Mouse (Mus musculus) megakaryocyte-erythroid progenitor cell, adult 5-6 weeks (primary cell): Measurements from ENCODE around the gene Spryd4. TPM values are rescaled to one million over a fixed set of nuclear protein-coding genes. Genes with fewer than 3 reads are reported as not detected.
"Not testable (repeated sequence)": the region's sequence is repeated elsewhere in the genome, so short reads cannot be mapped to it uniquely, and the experiment has no call there.

Experiments
- ATAC-seq: replicated peaks from 2 replicates; pipeline ENCODE4 v1.8.0; 2016; ENCODE audit warnings: mild to moderate bottlenecking, inconsistent platforms; ENCODE audit not compliant: severe bottlenecking, poor library complexity, low FRiP score, low TSS enrichment
- total RNA-seq, 2 experiments: library from RNA; stranded (forward) in 1 of 2; stranded (reverse) in 1 of 2; fragments of 200-1000, 215-1000 nt in 1 of 2; fragments of >200 nt in 1 of 2; fragmentation: Nextera tagmentation in 1 of 2; gene quantifications; 2 replicates each; pipeline ENCODE4 v1.2.3; 2014 to 2017

Gene Spryd4
- total RNA-seq, 2 experiments from 2014 or later = 37.3 to 39.7 TPM

- ATAC-seq = 0 out of 2 replicates have a peak, but pooled peaks have one; percentile 24
Measured at GRCm38 (mm10) chr10:128228009-128228408, 16.4 kb upstream of the Spryd4 start.

DNA sequence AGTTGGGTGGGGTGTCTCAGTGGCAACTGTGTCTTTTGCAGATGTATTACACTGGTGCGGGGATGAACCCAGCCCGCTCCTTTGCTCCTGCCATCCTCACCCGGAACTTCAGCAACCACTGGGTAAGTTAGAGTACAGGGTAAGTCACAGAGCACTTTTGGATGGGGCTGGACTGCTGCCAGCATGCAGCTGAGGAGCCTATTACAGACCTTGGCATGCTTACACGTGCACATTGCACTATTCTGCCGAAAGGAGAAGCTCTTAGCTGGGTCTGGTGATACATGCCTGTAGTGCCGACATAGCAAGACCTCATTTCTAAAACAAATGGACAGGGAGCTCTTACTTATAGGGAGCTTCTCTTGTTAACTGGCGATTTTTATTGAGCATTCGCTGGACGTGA lies 16.0 kb upstream of the Spryd4 start:
- ATAC-seq = peak; percentile 35; the same call in 1 of the 2 replicates

DNA sequence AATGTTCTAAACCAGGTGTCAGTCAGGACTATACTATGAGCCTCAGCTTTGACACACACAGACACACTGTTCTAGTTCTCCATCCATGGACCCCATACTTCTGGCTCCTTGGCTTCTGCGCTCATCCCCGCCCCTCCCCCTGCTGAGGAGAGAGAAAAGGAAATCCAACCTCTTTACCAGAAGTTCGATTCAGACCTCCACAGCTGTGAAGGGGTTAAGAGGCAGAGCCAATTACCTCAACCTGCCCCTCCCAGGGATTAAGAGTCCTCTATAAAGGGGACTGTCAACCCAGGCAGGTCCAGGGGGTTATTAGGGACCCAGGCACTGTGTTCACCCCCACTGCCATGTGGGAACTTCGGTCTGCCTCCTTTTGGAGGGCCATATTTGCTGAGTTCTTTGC lies 13.9 kb upstream of the Spryd4 start, which contains the start of gene Mip:
Gene Mip, plus strand, starts transcription at position 301 of the 400 bp plus-strand sequence.
- no peak for ATAC-seq

DNA sequence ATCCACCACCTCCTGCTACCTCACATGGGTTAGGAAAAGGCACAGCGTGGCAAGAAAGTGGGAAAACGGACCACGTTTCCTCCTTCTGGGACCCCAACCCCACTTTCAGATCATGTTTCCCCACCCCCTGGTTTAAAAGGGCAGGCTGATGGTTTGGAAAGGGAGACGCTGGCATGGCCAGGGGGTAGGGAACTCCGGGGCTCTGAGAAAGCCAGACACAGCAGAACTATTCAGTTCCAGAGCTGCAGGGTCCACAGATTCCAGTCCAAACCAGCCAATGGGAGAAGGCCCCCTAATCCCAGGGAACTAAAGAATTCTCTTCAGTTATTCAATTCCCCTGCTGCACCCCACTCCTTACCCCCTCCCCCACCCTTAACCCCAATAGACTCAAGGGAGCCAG lies 13.5 kb upstream of the Spryd4 start:
- no peak for ATAC-seq

GRCm38 (mm10) chr10:128221533-128222286 lies 10.1 kb upstream of the Spryd4 start:
- ATAC-seq = no peak

- peak; percentile 96 for ATAC-seq
Measured at GRCm38 (mm10) chr10:128218387-128219117, 6.9 kb upstream of the Spryd4 start.

DNA sequence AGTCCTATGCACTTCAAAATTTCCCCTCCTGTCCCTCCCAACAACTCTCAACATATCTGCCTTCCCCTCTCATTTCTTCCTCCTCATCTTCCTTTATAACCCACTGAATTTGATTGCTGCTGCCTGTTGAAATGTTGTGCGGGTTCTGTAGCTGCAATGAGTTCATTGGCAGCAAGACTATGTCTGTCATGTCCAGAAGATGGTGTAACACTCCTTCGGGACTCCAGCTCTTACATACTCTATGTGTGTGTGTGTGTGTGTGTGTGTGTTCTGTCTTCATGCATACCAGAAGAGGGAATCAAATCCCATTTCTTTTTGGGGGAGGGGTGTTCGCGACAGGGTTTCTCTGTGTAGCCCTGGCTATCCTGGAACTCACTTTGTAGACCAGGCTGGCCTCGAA lies 3.4 kb upstream of the Spryd4 start:
- no peak for ATAC-seq

- ATAC-seq = not testable (repeated sequence)
Measured at GRCm38 (mm10) chr10:128214112-128214511, 2.5 kb upstream of the Spryd4 start.

- ATAC-seq = peak; percentile 49; the same call in 1 of the 2 replicates
Measured at GRCm38 (mm10) chr10:128212871-128213323, 1.3 kb upstream of the Spryd4 start.

- ATAC-seq = no peak
Measured at GRCm38 (mm10) chr10:128212148-128212547, 541 bp upstream of the Spryd4 start.

DNA sequence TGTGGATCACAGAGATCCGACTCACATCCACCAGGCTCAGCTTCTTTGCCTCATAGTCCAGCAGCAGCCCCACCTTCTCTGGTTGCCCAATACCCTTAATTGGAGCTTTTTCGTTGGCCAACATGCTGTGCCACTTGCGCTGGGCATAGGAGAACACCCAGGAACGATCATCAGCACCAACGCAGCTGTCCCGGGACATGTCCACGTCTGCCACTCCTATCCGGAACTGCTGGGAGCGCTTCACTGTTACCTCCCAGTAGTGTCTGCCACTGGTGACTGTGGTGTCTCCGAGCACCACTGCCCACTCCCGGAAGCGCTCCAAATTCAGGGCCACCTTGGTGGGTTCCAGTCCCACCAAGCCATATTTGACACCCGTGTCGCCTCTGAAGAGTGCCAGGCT lies 653 bp downstream of the Spryd4 start:
- ATAC-seq = peak; percentile 28

GRCm38 (mm10) chr10:128210131-128210530 lies 1.5 kb downstream of the Spryd4 start:
- peak; percentile 74 for ATAC-seq

- ATAC-seq = no peak
Measured at GRCm38 (mm10) chr10:128209311-128210009, 2.1 kb downstream of the Spryd4 start.

GRCm38 (mm10) chr10:128208326-128208725 lies 3.3 kb downstream of the Spryd4 start:
- ATAC-seq = no peak

DNA sequence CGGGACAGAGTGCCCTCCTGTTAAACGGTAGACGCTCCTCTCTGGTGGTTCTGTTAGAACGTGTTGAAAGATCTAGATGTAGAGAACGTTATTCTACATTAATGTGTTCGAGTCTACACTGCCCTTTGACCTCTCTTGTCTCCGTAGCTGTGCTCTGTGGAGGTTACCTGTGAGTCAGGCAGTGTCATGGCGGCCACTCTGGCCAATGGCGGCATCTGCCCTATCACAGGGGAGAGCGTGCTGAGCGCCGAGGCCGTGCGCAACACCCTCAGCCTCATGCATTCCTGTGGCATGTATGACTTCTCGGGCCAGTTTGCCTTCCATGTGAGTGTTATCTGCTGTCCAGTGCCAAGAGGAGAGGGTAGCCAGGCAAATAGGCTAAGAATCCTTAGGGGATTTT lies 6.7 kb downstream of the Spryd4 start:
- no peak for ATAC-seq

GRCm38 (mm10) chr10:128201856-128202255 lies 9.8 kb downstream of the Spryd4 start:
- no peak for ATAC-seq

- ATAC-seq = peak; percentile 55
Measured at GRCm38 (mm10) chr10:128194551-128195461, 16.8 kb downstream of the Spryd4 start.

- peak; percentile 98 for ATAC-seq
Measured at GRCm38 (mm10) chr10:128194024-128194550, 17.5 kb downstream of the Spryd4 start, which contains the start of gene Gls2. Gls2 (plus strand) TSS chr10:128194457.

DNA sequence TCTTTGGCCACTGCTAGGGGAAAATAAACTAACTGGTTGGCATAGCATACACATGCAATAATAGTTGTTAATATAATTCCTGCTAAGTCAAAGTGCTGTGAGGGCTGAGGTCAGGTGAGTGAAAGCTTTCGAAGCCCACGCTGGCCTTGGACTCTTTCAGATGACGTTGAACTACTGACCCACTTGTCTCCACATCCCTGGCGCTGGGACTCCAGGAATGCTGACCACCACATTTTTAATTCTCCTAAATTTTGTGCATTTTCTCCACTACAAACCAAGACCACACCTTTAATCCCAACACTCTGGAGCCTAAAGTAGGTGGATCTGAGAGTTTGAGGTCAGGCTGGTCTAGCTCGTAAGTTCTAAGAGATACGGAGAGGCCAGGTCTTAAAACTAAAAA lies 18.5 kb downstream of the Spryd4 start:
- no peak for ATAC-seq
